Mouse (Mus musculus) heart, embryonic 15.5 days (tissue): ENCODE measurements around the gene Idua. TPM values are rescaled to one million over a fixed set of nuclear protein-coding genes. Genes with fewer than 3 reads are reported as not detected.

Experiments used
- ATAC-seq: fragments of 200-750 bp; cut with Nextera tagmentation; replicated peaks from 2 replicates; pipeline ENCODE4 v1.8.0; 2017; ENCODE audit warnings: low read depth, moderate TSS enrichment; ENCODE audit not compliant: insufficient number of reproducible peaks, insufficient read depth, low FRiP score
- H3K27ac ChIP-seq: fragments of 300-500 bp; sonication (generic); 2 replicates; pipeline ENCODE4 v1.5.1; 2015; ENCODE audit warnings: mild to moderate bottlenecking, inconsistent platforms
- H3K27me3 ChIP-seq: fragments of 300-500 bp; sonication (generic); 2 replicates; pipeline ENCODE4 v1.6.1; 2015; ENCODE audit warnings: inconsistent platforms
- H3K36me3 ChIP-seq: fragments of 300-500 bp; sonication (generic); 2 replicates; pipeline ENCODE4 v1.6.1; 2015; ENCODE audit warnings: mild to moderate bottlenecking, inconsistent platforms
- H3K4me1 ChIP-seq: fragments of 300-500 bp; sonication (generic); replicated peaks from 2 replicates; pipeline ENCODE4 v1.6.1; 2015; ENCODE audit warnings: inconsistent platforms
- H3K4me2 ChIP-seq: fragments of 300-500 bp; sonication (generic); 2 replicates; pipeline ENCODE4 v1.6.1; 2015; ENCODE audit warnings: inconsistent platforms, mild to moderate bottlenecking, moderate library complexity
- H3K4me3 ChIP-seq: fragments of 300-500 bp; sonication (generic); 2 replicates; pipeline ENCODE4 v1.5.1; 2015; ENCODE audit warnings: mild to moderate bottlenecking, inconsistent platforms
- H3K9ac ChIP-seq: fragments of 300-500 bp; sonication (generic); 2 replicates; pipeline ENCODE4 v1.6.1; 2015; ENCODE audit warnings: mild to moderate bottlenecking, inconsistent platforms
- H3K9me3 ChIP-seq: fragments of 300-500 bp; sonication (generic); replicated peaks from 2 replicates; pipeline ENCODE4 v1.6.1; 2016; ENCODE audit warnings: inconsistent platforms
- WGBS: fragments of 180-500 bp; shearing (Covaris S2); methylation state at CpG from one replicate; pipeline ENCODE4 v1.1.7; 2015; ENCODE audit warnings: mixed read lengths; 5-methylcytosine and 5-hydroxymethylcytosine counted together
- polyA plus RNA-seq: library from polyadenylated mRNA; unstranded; fragments of >200 nt; fragmentation: Nextera tagmentation; extraction: Ambion mirVana; gene quantifications from 2 replicates; pipeline ENCODE4 v1.2.1, GENCODE M21; 2015

Gene Idua
- polyA plus RNA-seq, 1 experiment from 2014 or later = 13.9 TPM

- Histone ChIP-seq H3K27ac (no peak overlapping the region), H3K4me2 (no peak overlapping the region; the same call in 1 of the 2 replicates), H3K9me3 (no peaks in the 10 kb centered on the region), H3K4me3 (no peak overlapping the region), H3K27me3 (no peaks in the 10 kb centered on the region), H3K9ac (no peak overlapping the region), H3K4me1 (peaks cover 17% of the 10 kb centered on the region), H3K36me3 (peaks cover 18% of the 10 kb centered on the region)
- ATAC-seq = no peak
Measured at GRCm38 (mm10) chr5:108670785-108671184, 10.7 kb downstream of the Idua start.

DNA sequence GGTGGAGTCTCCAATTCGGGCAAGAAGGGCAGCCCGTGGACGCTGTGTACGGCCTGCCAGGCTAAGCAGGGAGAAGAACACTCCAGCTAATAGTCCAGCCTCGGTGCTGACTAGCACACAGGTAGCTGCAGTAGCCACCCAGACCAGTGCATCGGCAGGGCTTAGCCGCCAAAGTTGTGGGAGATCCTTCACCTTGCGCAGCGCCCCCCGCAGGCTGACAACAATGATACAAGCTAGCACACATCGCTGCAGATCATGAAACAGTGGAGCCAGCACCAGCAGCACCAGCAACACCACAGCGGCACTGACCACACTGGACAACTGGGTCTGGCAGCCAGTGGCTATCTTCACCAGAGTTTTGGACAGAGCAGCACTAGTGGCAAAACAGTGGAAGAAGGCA, 11.6 kb downstream of the Idua start:
- peaks cover 18% of the 10 kb centered on the region for H3K36me3 ChIP-seq
- H3K9ac ChIP-seq = no peak overlapping the region
- H3K27ac ChIP-seq = no peak overlapping the region
- H3K9me3 ChIP-seq = no peaks in the 10 kb centered on the region
- H3K4me1 ChIP-seq = peaks cover 19% of the 10 kb centered on the region
- H3K27me3 ChIP-seq = no peaks in the 10 kb centered on the region
- H3K4me3 ChIP-seq = no peak overlapping the region
- no peak overlapping the region for H3K4me2 ChIP-seq
- 89% methylated on average over 12 of the region's 12 CpGs for WGBS
- no peak for ATAC-seq

DNA sequence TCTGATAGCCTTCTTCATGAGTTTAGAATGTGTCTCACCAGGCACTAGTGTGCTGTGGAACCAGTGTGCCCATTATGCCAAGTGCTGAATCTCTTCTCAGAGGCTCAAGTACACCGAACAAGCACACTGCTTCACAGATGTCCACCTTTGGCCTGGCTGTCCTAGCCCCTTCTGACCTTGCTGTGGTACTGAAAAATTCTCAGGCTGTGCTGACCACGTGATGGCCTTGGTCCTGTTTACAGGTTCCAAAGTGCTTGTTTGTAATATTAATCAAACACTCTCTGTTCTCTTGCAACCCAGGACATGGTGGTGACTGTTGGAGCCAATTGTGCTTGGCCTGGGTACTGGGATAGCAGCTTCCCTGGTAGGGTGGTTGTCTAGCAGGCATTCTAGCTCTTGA, 14.5 kb downstream of the Idua start:
- 84% methylated on average over 2 of the region's 2 CpGs for WGBS
- peaks cover 18% of the 10 kb centered on the region for H3K36me3 ChIP-seq
- no peak for ATAC-seq
- H3K4me1 ChIP-seq = peaks cover 25% of the 10 kb centered on the region
- H3K9ac ChIP-seq = no peak overlapping the region
- H3K9me3 ChIP-seq = no peaks in the 10 kb centered on the region
- no peak overlapping the region for H3K27ac ChIP-seq
- H3K4me2 ChIP-seq = no peak overlapping the region
- H3K4me3 ChIP-seq = no peak overlapping the region
- H3K27me3 ChIP-seq = no peaks in the 10 kb centered on the region

DNA sequence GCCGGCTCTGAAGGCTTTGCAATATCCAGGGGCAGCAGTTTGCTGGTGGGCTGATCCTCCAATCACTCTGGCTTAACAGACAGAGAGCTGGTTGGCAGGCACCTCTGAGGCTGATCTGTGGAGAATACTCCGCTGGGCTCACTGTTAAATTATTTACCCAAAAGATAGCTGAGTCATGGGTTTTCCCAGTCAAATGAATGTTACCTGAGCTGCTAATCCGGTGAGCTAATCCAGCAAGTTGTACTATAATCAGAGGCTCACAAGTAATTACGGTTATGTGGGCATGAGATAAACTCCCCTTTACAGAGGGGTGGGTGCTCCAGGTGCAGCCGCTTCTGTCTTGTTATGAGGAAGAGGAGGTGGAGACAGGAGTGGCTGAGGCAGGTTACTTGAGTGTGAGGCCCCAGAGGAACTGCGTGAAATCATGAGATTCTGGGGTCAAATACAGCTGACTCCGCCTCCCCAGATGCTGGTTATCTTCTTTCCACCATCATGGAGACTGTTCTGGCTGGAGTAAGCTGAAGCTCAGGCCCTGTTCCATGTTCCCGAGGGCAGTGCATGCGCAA, 15.2 kb downstream of the Idua start, which contains the start of gene Slc26a1:
TSS of gene Slc26a1 (minus strand) at position 319 of the 566 bp plus-strand sequence.
- no peak for ATAC-seq
- Histone ChIP-seq H3K36me3 (peaks cover 18% of the 10 kb centered on the region), H3K4me1 (peaks cover 18% of the 10 kb centered on the region), H3K9ac (no peak within 1 kb of the TSS), H3K4me2 (no peak within 1 kb of the TSS), H3K4me3 (no peak within 1 kb of the TSS), H3K27me3 (no peaks in the 10 kb centered on the region), H3K27ac (no peak within 1 kb of the TSS), H3K9me3 (no peaks in the 10 kb centered on the region)
- 74% methylated on average over 9 of the region's 9 CpGs for WGBS

GRCm38 (mm10) chr5:108676772-108677498, 16.8 kb downstream of the Idua start:
- Histone ChIP-seq H3K9ac (peak overlapping the region; percentile 52), H3K4me3 (peak overlapping the region; percentile 44), H3K4me1 (peaks cover 14% of the 10 kb centered on the region), H3K27me3 (no peaks in the 10 kb centered on the region), H3K4me2 (peak overlapping the region; percentile 85), H3K9me3 (no peaks in the 10 kb centered on the region), H3K36me3 (peaks cover 12% of the 10 kb centered on the region), H3K27ac (peak overlapping the region; percentile 65)
- WGBS = 16% methylated on average over 5 of the region's 5 CpGs
- ATAC-seq = peak; percentile 37; the same call in 1 of the 2 replicates

DNA sequence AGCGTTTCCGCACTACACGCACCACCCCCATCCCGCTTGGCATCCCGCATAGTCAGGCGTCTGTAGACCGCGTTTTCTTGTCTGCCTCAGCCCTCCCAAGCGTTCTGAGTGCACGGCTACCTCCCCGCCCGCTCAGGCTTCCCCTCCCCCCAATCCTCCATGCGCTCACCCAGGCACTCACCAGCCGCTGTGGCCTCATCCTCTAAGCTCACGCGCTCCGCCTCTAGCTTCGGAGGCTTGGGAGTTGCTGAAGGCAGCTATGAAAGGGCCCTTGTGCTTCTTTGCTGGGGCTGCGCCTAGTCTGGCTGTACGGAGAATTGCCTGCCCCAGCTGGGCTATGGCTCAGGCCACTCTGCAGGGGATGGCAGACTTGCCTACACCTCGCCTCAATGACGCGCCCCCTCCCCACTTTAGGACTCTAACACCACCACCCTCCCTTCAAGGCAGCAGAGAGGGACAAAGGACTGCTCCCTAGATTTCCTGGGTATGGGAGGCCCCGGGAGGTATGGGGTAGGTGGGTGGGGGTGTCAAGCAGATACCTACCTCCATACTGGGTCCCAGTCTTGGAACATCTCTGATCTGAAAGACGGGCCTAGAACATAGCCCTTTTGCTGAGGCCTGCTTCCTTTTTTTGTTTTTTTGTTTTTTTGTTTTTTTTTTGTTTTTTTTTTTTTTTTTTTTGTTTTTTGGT, 17.6 kb downstream of the Idua start:
- 6% methylated on average over 25 of the region's 25 CpGs for WGBS
- ATAC-seq = peak; percentile 57
- Histone ChIP-seq H3K36me3 (peaks cover 4% of the 10 kb centered on the region; the same call in 1 of the 2 replicates), H3K4me2 (peak overlapping the region; percentile 85), H3K27ac (peak overlapping the region; percentile 65), H3K27me3 (no peaks in the 10 kb centered on the region), H3K4me1 (peaks cover 14% of the 10 kb centered on the region), H3K9ac (peak overlapping the region; percentile 52), H3K4me3 (peak overlapping the region; percentile 44), H3K9me3 (no peaks in the 10 kb centered on the region)

- no peak overlapping the region for H3K4me2 ChIP-seq
- no peaks in the 10 kb centered on the region for H3K9me3 ChIP-seq
- H3K4me1 ChIP-seq = peaks cover 14% of the 10 kb centered on the region
- H3K27me3 ChIP-seq = no peaks in the 10 kb centered on the region
- H3K9ac ChIP-seq = no peak overlapping the region
- WGBS = 88% methylated on average over 6 of the region's 6 CpGs
- H3K36me3 ChIP-seq = no peaks in the 10 kb centered on the region
- H3K27ac ChIP-seq = no peak overlapping the region
- no peak overlapping the region for H3K4me3 ChIP-seq
- ATAC-seq = no peak
Measured at GRCm38 (mm10) chr5:108678296-108678854, 18.2 kb downstream of the Idua start.

DNA sequence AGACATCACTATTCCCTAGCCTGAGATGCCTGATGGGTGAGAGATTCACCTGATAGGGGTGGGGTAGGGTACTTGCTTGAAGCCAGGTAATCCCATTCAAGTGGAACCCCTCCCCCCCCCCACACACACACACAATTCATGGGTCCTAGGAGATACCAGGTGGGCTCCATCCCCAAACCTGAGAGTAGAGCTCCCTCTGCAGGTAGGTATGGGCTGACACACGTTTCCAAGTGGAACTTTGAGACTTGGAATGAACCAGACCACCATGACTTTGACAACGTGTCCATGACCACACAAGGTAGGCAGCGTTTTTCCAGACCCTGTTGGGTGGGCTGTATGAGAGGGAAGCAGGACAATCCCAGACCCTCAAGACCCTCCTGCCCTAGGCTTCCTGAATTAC, 19.8 kb downstream of the Idua start:
- Histone ChIP-seq H3K27ac (no peak overlapping the region), H3K4me1 (peaks cover 14% of the 10 kb centered on the region), H3K9me3 (no peaks in the 10 kb centered on the region), H3K4me2 (no peak overlapping the region), H3K9ac (no peak overlapping the region), H3K27me3 (no peaks in the 10 kb centered on the region), H3K4me3 (no peak overlapping the region), H3K36me3 (no peaks in the 10 kb centered on the region)
- 53% methylated on average over 3 of the region's 3 CpGs for WGBS
- ATAC-seq = no peak

DNA sequence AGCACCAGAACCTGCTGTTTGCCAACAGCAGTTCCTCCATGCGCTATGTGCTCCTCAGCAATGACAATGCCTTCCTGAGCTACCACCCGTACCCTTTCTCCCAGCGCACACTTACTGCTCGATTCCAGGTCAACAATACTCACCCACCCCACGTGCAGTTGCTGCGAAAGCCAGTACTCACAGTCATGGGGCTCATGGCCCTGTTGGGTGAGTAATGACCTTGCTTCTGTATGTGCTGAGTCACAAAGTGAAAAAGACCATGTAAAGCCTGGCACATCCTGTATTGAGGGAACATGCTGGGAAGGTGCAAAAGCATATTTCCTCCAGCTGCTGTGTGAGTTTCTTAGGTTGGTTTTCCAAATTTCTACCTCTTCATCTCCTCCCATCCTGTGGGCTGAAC, 20.7 kb downstream of the Idua start:
- WGBS = 87% methylated on average over 6 of the region's 6 CpGs
- no peaks in the 10 kb centered on the region for H3K9me3 ChIP-seq

DNA sequence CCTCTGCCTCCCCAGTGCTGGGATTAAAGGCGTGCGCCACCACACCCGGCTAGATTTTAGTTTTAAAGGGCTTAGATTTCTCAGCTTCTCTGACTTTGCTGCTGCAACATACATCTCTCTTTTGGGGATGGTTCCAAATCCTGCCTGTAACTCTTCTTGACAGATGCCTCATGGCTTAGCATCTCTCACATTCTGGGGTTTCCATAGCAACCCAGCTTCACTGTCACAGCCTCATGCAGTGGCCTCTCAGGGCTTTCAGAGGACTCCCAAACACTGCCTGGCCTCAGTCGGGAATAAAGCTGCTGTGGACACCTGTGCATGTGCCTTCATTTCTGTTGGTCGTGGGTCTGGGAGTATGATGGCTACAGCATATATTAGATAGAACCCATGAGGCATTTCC, 29.0 kb downstream of the Idua start:
- no peak overlapping the region for H3K27ac ChIP-seq
- ATAC-seq = no peak
- H3K4me3 ChIP-seq = no peak overlapping the region
- no peaks in the 10 kb centered on the region for H3K36me3 ChIP-seq
- H3K27me3 ChIP-seq = no peaks in the 10 kb centered on the region
- WGBS = 78% methylated on average over 5 of the region's 5 CpGs
- H3K9me3 ChIP-seq = no peaks in the 10 kb centered on the region
- no peak overlapping the region for H3K9ac ChIP-seq
- peaks cover 17% of the 10 kb centered on the region for H3K4me1 ChIP-seq
- no peak overlapping the region for H3K4me2 ChIP-seq

More for the DNA sequence above, 20.7 kb downstream of the Idua start:
- H3K27me3 ChIP-seq = no peaks in the 10 kb centered on the region
- H3K36me3 ChIP-seq = no peaks in the 10 kb centered on the region
- H3K4me1 ChIP-seq = peaks cover 14% of the 10 kb centered on the region
- no peak overlapping the region for H3K4me3 ChIP-seq
- no peak overlapping the region for H3K4me2 ChIP-seq
- no peak for ATAC-seq
- H3K9ac ChIP-seq = no peak overlapping the region
- H3K27ac ChIP-seq = no peak overlapping the region

DNA sequence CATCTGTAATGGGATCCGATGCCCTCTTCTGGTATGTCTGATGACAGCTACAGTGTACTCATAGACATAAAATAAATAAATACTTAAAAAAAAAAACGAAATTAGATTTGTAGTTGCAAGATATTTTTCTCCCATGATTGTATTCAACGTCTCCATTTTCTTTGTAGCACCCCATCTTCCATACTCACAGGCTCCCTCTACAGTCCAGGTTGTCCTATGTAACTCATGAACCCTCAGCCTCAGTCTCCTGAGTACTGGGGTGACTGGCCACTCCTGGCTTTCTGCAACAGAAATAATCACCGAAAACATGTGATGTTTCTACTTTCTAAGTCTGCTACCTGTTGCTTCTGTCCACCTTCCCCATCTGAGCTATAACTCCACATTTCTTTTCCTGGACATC, 31.0 kb downstream of the Idua start:
- no peak for ATAC-seq
- Histone ChIP-seq H3K9me3 (no peaks in the 10 kb centered on the region), H3K36me3 (no peaks in the 10 kb centered on the region), H3K27ac (no peak overlapping the region), H3K9ac (no peak overlapping the region), H3K4me3 (no peak overlapping the region), H3K4me1 (peaks cover 30% of the 10 kb centered on the region), H3K4me2 (no peak overlapping the region), H3K27me3 (no peaks in the 10 kb centered on the region)
- 68% methylated on average over 4 of the region's 4 CpGs for WGBS
